Mouse (Mus musculus): ENCODE data around the gene Olfr69. TPM values are rescaled to one million over a fixed set of nuclear protein-coding genes. Genes with fewer than 3 reads are reported as not detected.
"Not testable (repeated sequence)": the region's sequence is repeated elsewhere in the genome, so short reads cannot be mapped to it uniquely, and the experiment has no call there.

Olfr69 gene
- polyA plus RNA-seq, 1 experiment from 2014 or later: 0.26 TPM

DNA sequence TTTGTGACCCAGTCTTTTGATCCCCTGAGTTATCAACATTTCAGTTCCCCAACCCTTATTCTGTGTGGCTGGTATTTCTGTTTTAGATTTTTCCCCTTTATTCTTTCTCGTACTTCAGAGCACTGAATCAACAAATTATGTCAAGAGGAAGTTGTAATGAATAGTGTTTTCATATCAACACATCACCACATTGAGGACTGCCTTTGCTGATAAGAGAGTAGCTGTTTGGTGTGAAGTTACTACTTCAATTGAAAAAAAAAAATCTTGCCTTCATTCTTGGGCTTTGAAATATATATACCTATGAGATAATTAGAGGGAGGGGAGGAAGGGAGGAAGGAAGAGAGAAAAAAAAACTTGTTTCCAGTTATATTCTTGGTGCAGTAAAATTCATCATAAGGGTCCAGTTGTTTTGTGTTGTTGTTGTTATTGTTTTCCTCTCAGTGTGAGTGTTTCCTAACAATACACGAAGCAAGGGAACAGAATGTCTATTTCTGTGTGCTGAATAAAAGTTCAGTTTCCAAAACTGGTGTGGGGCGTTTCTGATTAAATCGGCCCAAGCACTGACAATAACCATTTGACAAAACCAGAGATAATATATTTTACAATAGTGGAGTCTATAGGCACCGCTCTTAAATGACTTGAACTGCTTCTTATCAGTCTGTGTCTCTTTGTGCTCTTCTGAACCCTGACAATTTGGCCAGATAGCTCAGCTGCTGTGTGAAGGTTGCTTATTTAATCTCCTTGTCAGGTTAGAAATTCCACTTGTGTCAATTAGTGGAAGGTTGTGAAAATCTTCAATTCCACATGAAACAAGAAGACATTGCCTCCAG is 37.8 kb upstream of the Olfr69 start:
- WGBS: 74% methylated on average over 5 of the region's 5 CpGs
- H3K4me3 ChIP-seq (ENCODE audit: low read depth, low read length): no peak overlapping the region
- no peaks in the 10 kb centered on the region for H3K36me3 ChIP-seq (ENCODE audit: control insufficient read depth, insufficient read depth, low read length)
- H3K4me1 ChIP-seq (ENCODE audit: control insufficient read depth, insufficient read depth, low read length): no peaks in the 10 kb centered on the region
- no peaks in the 10 kb centered on the region for H3K9me3 ChIP-seq (ENCODE audit: control insufficient read depth, low read length)
- no peaks in the 10 kb centered on the region for H3K27me3 ChIP-seq (replicated peaks; ENCODE audit: control insufficient read depth, insufficient read depth, low read length)
- DNase-seq (ENCODE audit: low spot score) (no peak), ATAC-seq (ENCODE audit: low read depth) (no peak)
- no peak overlapping the region for H3K27ac ChIP-seq (replicated peaks; ENCODE audit: low read depth, low read length)
- no peak overlapping the region for H3K4me2 ChIP-seq (ENCODE audit: low read depth, low read length)
- H3K9ac ChIP-seq (ENCODE audit: low read depth, low read length): no peak overlapping the region

DNA sequence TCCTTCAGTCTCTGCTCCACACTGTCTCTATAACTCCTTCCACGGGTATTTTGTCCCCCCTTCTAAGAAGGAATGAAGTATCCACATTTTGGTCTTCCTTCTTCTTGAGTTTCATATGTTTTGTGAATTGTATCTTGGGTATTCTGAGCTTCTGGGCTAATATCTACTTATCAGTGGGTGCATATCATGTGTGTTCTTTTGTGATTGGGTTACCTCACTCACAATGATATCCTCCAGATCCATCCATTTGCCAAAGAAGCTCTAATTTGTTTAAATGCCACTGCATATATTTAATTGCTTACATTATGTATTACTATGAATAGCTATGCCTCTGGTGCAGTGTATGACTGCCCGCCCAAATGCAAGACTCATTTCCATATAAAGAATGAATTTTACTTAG is 36.7 kb upstream of the Olfr69 start:
- not testable (repeated sequence) for H3K4me1 ChIP-seq (ENCODE audit: control insufficient read depth, insufficient read depth, low read length); H3K9ac ChIP-seq (ENCODE audit: low read depth, low read length); H3K4me3 ChIP-seq (ENCODE audit: low read depth, low read length); H3K27me3 ChIP-seq (replicated peaks; ENCODE audit: control insufficient read depth, insufficient read depth, low read length); DNase-seq (ENCODE audit: low spot score); H3K4me2 ChIP-seq (ENCODE audit: low read depth, low read length); H3K27ac ChIP-seq (replicated peaks; ENCODE audit: low read depth, low read length); H3K36me3 ChIP-seq (ENCODE audit: control insufficient read depth, insufficient read depth, low read length); ATAC-seq (ENCODE audit: low read depth); H3K9me3 ChIP-seq (ENCODE audit: control insufficient read depth, low read length)
- WGBS: 66% methylated on average over 2 of the region's 2 CpGs

DNA sequence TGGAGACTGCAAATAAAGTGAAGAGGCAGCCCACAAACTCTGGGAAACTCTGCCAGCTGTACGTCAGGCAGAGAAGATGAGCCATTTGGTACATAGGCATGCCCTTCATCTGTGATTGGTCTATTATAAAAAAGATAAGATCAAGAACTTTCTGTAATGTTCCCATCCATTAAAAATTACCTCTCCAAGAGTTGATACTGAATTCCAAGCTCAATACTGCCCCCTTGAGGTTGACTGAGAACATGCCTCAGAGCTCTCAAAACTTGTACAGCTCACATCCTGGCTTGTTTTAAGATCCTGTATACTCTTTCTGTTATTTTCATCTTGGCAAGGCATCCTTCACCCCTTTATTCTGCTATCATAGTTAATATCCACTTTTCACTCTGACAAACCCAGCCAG is 35.5 kb upstream of the Olfr69 start:
- no peak overlapping the region for H3K4me2 ChIP-seq (ENCODE audit: low read depth, low read length)
- ATAC-seq (ENCODE audit: low read depth) (no peak), DNase-seq (ENCODE audit: low spot score) (peak; percentile 26)
- no peaks in the 10 kb centered on the region for H3K9me3 ChIP-seq (ENCODE audit: control insufficient read depth, low read length)
- H3K4me3 ChIP-seq (ENCODE audit: low read depth, low read length): no peak overlapping the region
- no peak overlapping the region for H3K9ac ChIP-seq (ENCODE audit: low read depth, low read length)
- H3K27me3 ChIP-seq (replicated peaks; ENCODE audit: control insufficient read depth, insufficient read depth, low read length): no peaks in the 10 kb centered on the region
- H3K36me3 ChIP-seq (ENCODE audit: control insufficient read depth, insufficient read depth, low read length): no peaks in the 10 kb centered on the region
- H3K27ac ChIP-seq (replicated peaks; ENCODE audit: low read depth, low read length): no peak overlapping the region
- 68% methylated on average over 1 of the region's 1 CpGs for WGBS
- no peaks in the 10 kb centered on the region for H3K4me1 ChIP-seq (ENCODE audit: control insufficient read depth, insufficient read depth, low read length)

DNA sequence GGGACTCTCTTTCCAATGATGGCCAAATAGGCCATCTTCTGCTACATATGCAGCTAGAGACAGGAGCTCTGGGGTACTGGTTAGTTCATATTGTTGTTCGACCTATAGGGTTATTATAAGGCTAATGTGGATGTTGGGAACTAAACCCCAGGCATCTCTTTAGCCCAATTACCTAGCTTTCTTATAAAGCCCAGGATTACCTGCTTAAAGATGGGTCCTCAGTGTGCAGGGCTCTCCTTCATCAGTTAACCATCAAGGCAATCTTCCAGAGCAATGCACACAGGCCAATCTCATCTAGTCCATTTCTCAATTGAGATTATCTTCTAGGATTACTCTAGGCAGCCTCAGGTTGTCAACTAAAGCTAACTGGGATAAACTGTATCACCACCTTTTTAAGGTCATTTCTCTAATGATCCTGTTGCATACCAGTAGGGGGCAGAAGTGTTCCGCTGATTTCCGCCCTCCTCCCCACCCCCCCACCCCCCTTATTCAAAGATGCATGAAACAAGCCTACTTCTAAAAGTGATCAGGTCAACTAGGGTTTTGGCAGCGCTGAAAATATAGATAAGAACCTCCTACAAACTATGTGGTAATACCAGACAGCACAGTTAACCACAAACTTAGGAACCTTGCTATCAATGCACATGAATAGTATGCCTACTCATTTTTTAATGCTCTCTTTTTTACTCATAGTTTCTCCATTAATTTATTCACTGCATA is 21.4 kb upstream of the Olfr69 start:
- no peaks in the 10 kb centered on the region for H3K27me3 ChIP-seq (replicated peaks; ENCODE audit: control insufficient read depth, insufficient read depth, low read length)
- no peak overlapping the region for H3K9ac ChIP-seq (ENCODE audit: low read depth, low read length)
- no peak for DNase-seq (ENCODE audit: low spot score)
- WGBS: 20% methylated on average over 4 of the region's 4 CpGs
- H3K27ac ChIP-seq (replicated peaks; ENCODE audit: low read depth, low read length): no peak overlapping the region
- H3K4me3 ChIP-seq (ENCODE audit: low read depth, low read length): no peak overlapping the region
- no peak for ATAC-seq (ENCODE audit: low read depth)
- H3K4me1 ChIP-seq (ENCODE audit: control insufficient read depth, insufficient read depth, low read length): no peaks in the 10 kb centered on the region
- no peak overlapping the region for H3K4me2 ChIP-seq (ENCODE audit: low read depth, low read length)
- H3K9me3 ChIP-seq (ENCODE audit: control insufficient read depth, low read length): no peaks in the 10 kb centered on the region
- no peaks in the 10 kb centered on the region for H3K36me3 ChIP-seq (ENCODE audit: control insufficient read depth, insufficient read depth, low read length)

DNA sequence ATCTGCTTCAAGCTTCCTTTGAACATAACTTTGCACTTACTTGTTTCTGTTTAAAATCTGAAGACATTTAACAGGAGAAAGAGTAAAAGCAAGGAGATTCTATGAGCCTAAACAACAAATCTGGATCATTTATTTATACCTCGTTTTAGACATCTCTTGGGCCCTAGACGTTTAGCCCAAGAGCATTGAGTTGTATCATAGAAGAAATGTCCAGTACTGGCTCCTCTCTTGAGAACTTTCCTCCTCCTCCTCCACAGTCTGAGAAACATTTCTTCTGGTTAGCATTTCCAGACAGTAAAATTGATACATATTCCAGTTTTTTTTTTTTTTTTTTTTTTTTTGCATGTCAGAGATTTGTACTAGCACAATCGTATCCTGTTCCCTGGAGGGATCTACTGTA is 20.3 kb upstream of the Olfr69 start, which contains the start of gene Olfr67:
Olfr67 (minus strand) TSS at position 101 of the 400 bp plus-strand sequence.
- Histone ChIP-seq H3K9ac (ENCODE audit: low read depth, low read length) (no peak within 1 kb of the TSS), H3K27me3 (replicated peaks; ENCODE audit: control insufficient read depth, insufficient read depth, low read length) (no peaks in the 10 kb centered on the region), H3K4me3 (ENCODE audit: low read depth, low read length) (no peak within 1 kb of the TSS), H3K36me3 (ENCODE audit: control insufficient read depth, insufficient read depth, low read length) (no peaks in the 10 kb centered on the region), H3K4me2 (ENCODE audit: low read depth, low read length) (no peak within 1 kb of the TSS), H3K9me3 (ENCODE audit: control insufficient read depth, low read length) (no peaks in the 10 kb centered on the region), H3K4me1 (ENCODE audit: control insufficient read depth, insufficient read depth, low read length) (no peaks in the 10 kb centered on the region), H3K27ac (replicated peaks; ENCODE audit: low read depth, low read length) (no peak within 1 kb of the TSS)
- DNase-seq (ENCODE audit: low spot score): no peak
- WGBS: 69% methylated on average over 3 of the region's 3 CpGs
- ATAC-seq (ENCODE audit: low read depth): no peak

DNA sequence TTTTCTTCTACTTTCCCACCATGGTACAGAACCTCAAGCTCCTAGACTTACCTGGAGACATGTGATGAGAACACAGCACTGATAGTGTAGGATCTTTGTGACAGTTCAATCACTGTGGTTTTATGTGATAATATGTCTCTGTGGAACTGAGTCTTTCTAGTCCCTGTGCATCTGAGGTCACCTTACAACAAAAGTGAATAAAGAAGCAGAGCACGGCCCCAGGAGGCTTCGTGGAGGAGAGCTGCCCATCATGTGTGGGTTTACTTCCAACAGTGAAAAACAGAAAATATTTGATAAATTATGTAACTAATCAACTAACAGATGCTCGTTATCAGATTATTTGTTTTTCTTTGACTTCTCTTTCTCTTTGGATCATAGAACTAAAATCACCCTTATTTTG is 8.2 kb upstream of the Olfr69 start, which contains the start of gene Olfr68:
Olfr68 (minus strand) TSS at position 101 of the 400 bp plus-strand sequence.
- no peaks in the 10 kb centered on the region for H3K4me1 ChIP-seq (ENCODE audit: control insufficient read depth, insufficient read depth, low read length)
- no peaks in the 10 kb centered on the region for H3K9me3 ChIP-seq (ENCODE audit: control insufficient read depth, low read length)
- 72% methylated on average over 3 of the region's 3 CpGs for WGBS
- H3K27me3 ChIP-seq (replicated peaks; ENCODE audit: control insufficient read depth, insufficient read depth, low read length): no peaks in the 10 kb centered on the region
- ATAC-seq (ENCODE audit: low read depth) (no peak), DNase-seq (ENCODE audit: low spot score) (no peak)
- no peak within 1 kb of the TSS for H3K9ac ChIP-seq (ENCODE audit: low read depth, low read length)
- no peak within 1 kb of the TSS for H3K27ac ChIP-seq (replicated peaks; ENCODE audit: low read depth, low read length)
- no peak within 1 kb of the TSS for H3K4me3 ChIP-seq (ENCODE audit: low read depth, low read length)
- no peak within 1 kb of the TSS for H3K4me2 ChIP-seq (ENCODE audit: low read depth, low read length)
- H3K36me3 ChIP-seq (ENCODE audit: control insufficient read depth, insufficient read depth, low read length): no peaks in the 10 kb centered on the region

DNA sequence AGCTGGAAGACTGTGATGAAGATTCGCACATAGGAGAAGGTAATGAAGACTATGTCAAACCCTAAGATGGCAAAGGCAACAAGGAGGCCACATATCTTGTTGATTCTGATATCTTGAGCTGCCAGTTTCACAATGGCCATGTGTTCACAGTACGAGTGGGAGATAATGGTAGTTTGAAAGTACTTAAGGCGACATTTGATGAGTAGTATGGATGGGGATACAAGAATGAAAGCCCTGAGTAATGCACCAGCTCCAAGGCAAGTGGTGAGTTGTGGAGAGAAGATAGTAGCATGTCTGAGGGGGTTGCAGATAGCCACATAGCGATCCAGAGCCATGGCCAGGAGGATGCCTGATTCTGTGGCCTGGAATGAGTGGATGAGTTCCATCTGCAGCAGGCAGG is 6.3 kb upstream of the Olfr69 start:
- not testable (repeated sequence) for DNase-seq (ENCODE audit: low spot score); H3K9ac ChIP-seq (ENCODE audit: low read depth, low read length); ATAC-seq (ENCODE audit: low read depth); H3K27ac ChIP-seq (replicated peaks; ENCODE audit: low read depth, low read length); H3K4me2 ChIP-seq (ENCODE audit: low read depth, low read length); H3K4me3 ChIP-seq (ENCODE audit: low read depth, low read length); H3K4me1 ChIP-seq (ENCODE audit: control insufficient read depth, insufficient read depth, low read length); H3K36me3 ChIP-seq (ENCODE audit: control insufficient read depth, insufficient read depth, low read length); H3K27me3 ChIP-seq (replicated peaks; ENCODE audit: control insufficient read depth, insufficient read depth, low read length); H3K9me3 ChIP-seq (ENCODE audit: control insufficient read depth, low read length)
- 90% methylated on average over 3 of the region's 4 CpGs for WGBS

DNA sequence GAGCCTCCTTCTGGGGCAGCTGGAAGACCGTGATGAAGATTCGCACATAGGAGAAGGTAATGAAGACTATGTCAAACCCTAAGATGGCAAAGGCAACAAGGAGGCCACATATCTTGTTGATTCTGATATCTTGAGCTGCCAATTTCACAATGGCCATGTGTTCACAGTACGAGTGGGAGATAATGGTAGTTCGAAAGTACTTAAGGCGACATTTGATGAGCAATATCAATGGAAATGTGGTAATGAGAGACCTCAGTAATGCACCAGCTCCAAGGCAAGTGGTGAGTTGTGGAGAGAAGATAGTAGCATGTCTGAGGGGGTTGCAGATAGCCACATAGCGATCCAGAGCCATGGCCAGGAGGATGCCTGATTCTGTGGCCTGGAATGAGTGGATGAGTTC is 3.7 kb downstream of the Olfr69 start:
- not testable (repeated sequence) for H3K4me3 ChIP-seq (ENCODE audit: low read depth, low read length); H3K27me3 ChIP-seq (replicated peaks; ENCODE audit: control insufficient read depth, insufficient read depth, low read length); H3K36me3 ChIP-seq (ENCODE audit: control insufficient read depth, insufficient read depth, low read length); H3K27ac ChIP-seq (replicated peaks; ENCODE audit: low read depth, low read length); ATAC-seq (ENCODE audit: low read depth); DNase-seq (ENCODE audit: low spot score); H3K4me1 ChIP-seq (ENCODE audit: control insufficient read depth, insufficient read depth, low read length); H3K4me2 ChIP-seq (ENCODE audit: low read depth, low read length); H3K9ac ChIP-seq (ENCODE audit: low read depth, low read length); H3K9me3 ChIP-seq (ENCODE audit: control insufficient read depth, low read length)
- WGBS: 77% methylated on average over 4 of the region's 6 CpGs

Data from embryonic facial prominence, embryonic 14.5 days (tissue).